ENCODE assay signal across 29 mouse cellular contexts in the genomic region with DNA sequence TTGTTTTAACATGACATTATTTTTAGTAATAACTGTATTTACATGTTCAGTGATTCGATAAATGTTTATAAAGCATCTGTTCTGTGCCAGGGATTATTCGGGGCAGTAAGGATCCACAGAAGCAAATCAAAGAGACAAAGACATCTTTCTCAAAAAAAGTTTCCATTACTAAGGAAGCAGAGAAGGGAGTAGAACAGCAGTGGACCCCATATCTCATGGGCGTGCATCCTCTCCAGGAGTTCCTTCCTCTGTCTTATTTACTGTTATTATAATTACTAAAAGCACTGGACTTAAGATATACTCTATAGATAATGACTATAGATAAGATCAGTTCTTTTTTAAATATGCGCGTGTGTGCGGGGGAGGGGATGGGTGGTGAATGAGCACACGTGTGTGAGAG.
"Had no signal": no experiment of that assay in that cellular context is flagged by ENCODE, and none has a peak within 500 bp of the region (broad histone marks: within the 10 kb centered on the region; RNA-seq: fewer than 3 reads in every experiment).

No protein-coding gene starts in this region.

- H3K27ac ChIP-seq: embryonic facial prominence, embryonic 10.5 days; embryonic facial prominence, embryonic 12.5 days; embryonic facial prominence, embryonic 13.5 days; embryonic facial prominence, embryonic 15.5 days; forebrain, embryonic 10.5 days; forebrain, embryonic 12.5 days; forebrain, embryonic 13.5 days; forebrain, embryonic 15.5 days; gastrocnemius, adult 2 months; heart, adult 2 months had no signal

- DNase-seq: cerebellum, adult 2 months; cerebellum, adult 8-10 months; cerebellum, adult 9-10 months; cerebellum, adult 9-11 months; cerebellum, postnatal 10 days; cerebellum, postnatal 14 days; cerebellum, postnatal 25 days; cerebellum, postnatal 36 days; embryo, embryonic 11 days; forebrain, postnatal 0 days; gastrocnemius, adult 2 months; gastrocnemius, postnatal 10 days; gastrocnemius, postnatal 14 days; gastrocnemius, postnatal 25 days; gastrocnemius, postnatal 36 days; heart, adult 11 months; heart, adult 18-20 months; heart, adult 2 months had no signal

- H3K36me3 ChIP-seq: embryonic facial prominence, embryonic 10.5 days; embryonic facial prominence, embryonic 12.5 days; embryonic facial prominence, embryonic 13.5 days; embryonic facial prominence, embryonic 15.5 days; forebrain, embryonic 10.5 days; forebrain, embryonic 12.5 days; forebrain, embryonic 15.5 days had no signal

- ATAC-seq: forebrain, embryonic 13.5 days; forebrain, embryonic 14.5 days; forebrain, embryonic 15.5 days; forebrain, embryonic 16.5 days; forebrain, postnatal 0 days had no signal

- H3K27me3 ChIP-seq: embryonic facial prominence, embryonic 12.5 days; embryonic facial prominence, embryonic 13.5 days; embryonic facial prominence, embryonic 15.5 days; forebrain, embryonic 12.5 days; forebrain, embryonic 13.5 days; forebrain, embryonic 15.5 days had no signal

- H3K4me1 ChIP-seq: embryonic facial prominence, embryonic 12.5 days; embryonic facial prominence, embryonic 13.5 days; forebrain, embryonic 10.5 days; forebrain, embryonic 12.5 days; forebrain, embryonic 13.5 days; forebrain, embryonic 15.5 days had no signal

- H3K9me3 ChIP-seq: embryonic facial prominence, embryonic 10.5 days; embryonic facial prominence, embryonic 12.5 days; embryonic facial prominence, embryonic 13.5 days; embryonic facial prominence, embryonic 15.5 days; forebrain, embryonic 10.5 days; forebrain, embryonic 12.5 days; forebrain, embryonic 13.5 days; forebrain, embryonic 15.5 days had no signal

- H3K4me3 ChIP-seq: embryonic facial prominence, embryonic 10.5 days; embryonic facial prominence, embryonic 12.5 days; embryonic facial prominence, embryonic 13.5 days; embryonic facial prominence, embryonic 15.5 days; erythroblast, embryonic 14.5 days; forebrain, embryonic 10.5 days; forebrain, embryonic 12.5 days; forebrain, embryonic 13.5 days; forebrain, embryonic 15.5 days; gastrocnemius, adult 2 months; heart, adult 2 months had no signal

- H3K4me2 ChIP-seq: embryonic facial prominence, embryonic 12.5 days; embryonic facial prominence, embryonic 13.5 days; embryonic facial prominence, embryonic 15.5 days; forebrain, embryonic 12.5 days; forebrain, embryonic 13.5 days; forebrain, embryonic 15.5 days had no signal

- H3K9ac ChIP-seq: embryonic facial prominence, embryonic 12.5 days; embryonic facial prominence, embryonic 13.5 days; embryonic facial prominence, embryonic 15.5 days; forebrain, embryonic 12.5 days; forebrain, embryonic 13.5 days; forebrain, embryonic 15.5 days; forebrain, postnatal 0 days had no signal
